Mouse (Mus musculus): ENCODE data around the gene Palm3. TPM values are rescaled to one million over a fixed set of nuclear protein-coding genes. Genes with fewer than 3 reads are reported as not detected.

The Palm3 gene
- polyA plus RNA-seq, 1 experiment from 2014 or later, result 3.4 TPM

- Histone ChIP-seq H3K36me3 (no peaks in the 10 kb centered on the region), H3K27me3 (no peaks in the 10 kb centered on the region), H3K4me1 (replicated peaks) (no peaks in the 10 kb centered on the region), H3K9ac (replicated peaks) (no peak overlapping the region), H3K27ac (no peak overlapping the region), H3K4me2 (replicated peaks) (no peak overlapping the region), H3K4me3 (replicated peaks) (no peak overlapping the region), H3K9me3 (no peaks in the 10 kb centered on the region)
- WGBS, result 88% methylated on average over 2 of the region's 2 CpGs
- ATAC-seq, result no peak
These were observed 39.0 kb downstream of the Palm3 start for GRCm38 (mm10) chr8:84060245-84060644.

- Histone ChIP-seq H3K36me3 (no peaks in the 10 kb centered on the region), H3K27me3 (no peaks in the 10 kb centered on the region), H3K9me3 (no peaks in the 10 kb centered on the region), H3K4me2 (replicated peaks) (no peak overlapping the region), H3K27ac (no peak overlapping the region), H3K4me3 (replicated peaks) (no peak overlapping the region), H3K9ac (replicated peaks) (no peak overlapping the region), H3K4me1 (replicated peaks) (peaks cover 24% of the 10 kb centered on the region)
- WGBS, result 76% methylated on average over 8 of the region's 8 CpGs
- ATAC-seq, result no peak
These were observed 42.8 kb downstream of the Palm3 start for GRCm38 (mm10) chr8:84063861-84064610.

GRCm38 (mm10) chr8:84065037-84065436 is 43.8 kb downstream of the Palm3 start, which contains the start of gene Gm10643:
Gene Gm10643, minus strand, starts transcription at chr8:84065137.
- Histone ChIP-seq H3K4me1 (replicated peaks) (peaks cover 34% of the 10 kb centered on the region), H3K9ac (replicated peaks) (peak within 1 kb of the TSS; percentile 75), H3K9me3 (no peaks in the 10 kb centered on the region), H3K4me2 (replicated peaks) (peak within 1 kb of the TSS; percentile 84), H3K27me3 (no peaks in the 10 kb centered on the region), H3K4me3 (replicated peaks) (peak within 1 kb of the TSS; percentile 85), H3K36me3 (no peaks in the 10 kb centered on the region), H3K27ac (peak within 1 kb of the TSS; percentile 83)
- WGBS, result 97% methylated on average over 1 of the region's 1 CpGs
- ATAC-seq, result no peak

- peak overlapping the region; percentile 85 for H3K4me3 ChIP-seq (replicated peaks)
- H3K36me3 ChIP-seq, result no peaks in the 10 kb centered on the region
- peak overlapping the region; percentile 75 for H3K9ac ChIP-seq (replicated peaks)
- H3K4me1 ChIP-seq (replicated peaks), result peaks cover 38% of the 10 kb centered on the region
- ATAC-seq, result no peak
- WGBS, result 32% methylated on average over 5 of the region's 5 CpGs
- H3K4me2 ChIP-seq (replicated peaks), result peak overlapping the region; percentile 84
- H3K9me3 ChIP-seq, result no peaks in the 10 kb centered on the region
- peak overlapping the region; percentile 83 for H3K27ac ChIP-seq
- H3K27me3 ChIP-seq, result no peaks in the 10 kb centered on the region
These were observed 44.3 kb downstream of the Palm3 start for GRCm38 (mm10) chr8:84065457-84066072.

- Histone ChIP-seq H3K9ac (replicated peaks) (peak within 1 kb of the TSS; percentile 84), H3K9me3 (no peaks in the 10 kb centered on the region), H3K27me3 (no peaks in the 10 kb centered on the region), H3K27ac (peak within 1 kb of the TSS; percentile 96), H3K4me2 (replicated peaks) (peak within 1 kb of the TSS; percentile 84), H3K36me3 (no peaks in the 10 kb centered on the region), H3K4me1 (replicated peaks) (peaks cover 38% of the 10 kb centered on the region), H3K4me3 (replicated peaks) (peak within 1 kb of the TSS; percentile 85)
- under 1% methylated on average over 51 of the region's 51 CpGs for WGBS
- peak; percentile 98 for ATAC-seq
These were observed 45.1 kb downstream of the Palm3 start, which contains the start of gene Rfx1 for GRCm38 (mm10) chr8:84066291-84066930. Gene Rfx1, plus strand, starts transcription at chr8:84066834.

- Histone ChIP-seq H3K27me3 (no peaks in the 10 kb centered on the region), H3K36me3 (no peaks in the 10 kb centered on the region), H3K4me1 (replicated peaks) (peaks cover 42% of the 10 kb centered on the region), H3K27ac (peak overlapping the region; percentile 96), H3K9ac (replicated peaks) (peak overlapping the region; percentile 84), H3K9me3 (no peaks in the 10 kb centered on the region), H3K4me3 (replicated peaks) (peak overlapping the region; percentile 85), H3K4me2 (replicated peaks) (peak overlapping the region; percentile 49)
- ATAC-seq, result peak; percentile 69
- 1% methylated on average over 56 of the region's 58 CpGs for WGBS
These were observed 45.8 kb downstream of the Palm3 start for GRCm38 (mm10) chr8:84067047-84067573.

- H3K4me1 ChIP-seq (replicated peaks), result peaks cover 50% of the 10 kb centered on the region
- ATAC-seq, result no peak
- H3K9ac ChIP-seq (replicated peaks), result 0 out of 2 replicates have a peak overlapping the region, but pooled peaks have one; percentile 84
- peak overlapping the region; percentile 85 for H3K4me3 ChIP-seq (replicated peaks)
- H3K27ac ChIP-seq, result no peak overlapping the region
- no peaks in the 10 kb centered on the region for H3K27me3 ChIP-seq
- H3K4me2 ChIP-seq (replicated peaks), result peak overlapping the region; percentile 49
- 91% methylated on average over 7 of the region's 7 CpGs for WGBS
- no peaks in the 10 kb centered on the region for H3K36me3 ChIP-seq
- no peaks in the 10 kb centered on the region for H3K9me3 ChIP-seq
These were observed 46.6 kb downstream of the Palm3 start for GRCm38 (mm10) chr8:84067911-84068310.

- Histone ChIP-seq H3K27ac (no peak overlapping the region), H3K27me3 (no peaks in the 10 kb centered on the region), H3K4me2 (replicated peaks) (peak overlapping the region; percentile 49), H3K36me3 (no peaks in the 10 kb centered on the region), H3K4me3 (replicated peaks) (no peak overlapping the region), H3K9me3 (no peaks in the 10 kb centered on the region), H3K9ac (replicated peaks) (0 out of 2 replicates have a peak overlapping the region, but pooled peaks have one; percentile 7), H3K4me1 (replicated peaks) (peaks cover 56% of the 10 kb centered on the region)
- 84% methylated on average over 12 of the region's 12 CpGs for WGBS
- no peak for ATAC-seq
These were observed 47.2 kb downstream of the Palm3 start for GRCm38 (mm10) chr8:84068316-84069035.

- Histone ChIP-seq H3K9ac (replicated peaks) (0 out of 2 replicates have a peak overlapping the region, but pooled peaks have one; percentile 7), H3K4me1 (replicated peaks) (peaks cover 63% of the 10 kb centered on the region), H3K4me2 (replicated peaks) (no peak overlapping the region), H3K9me3 (no peaks in the 10 kb centered on the region), H3K4me3 (replicated peaks) (no peak overlapping the region), H3K36me3 (no peaks in the 10 kb centered on the region), H3K27me3 (no peaks in the 10 kb centered on the region), H3K27ac (0 out of 2 replicates have a peak overlapping the region, but pooled peaks have one; percentile 10)
- 57% methylated on average over 1 of the region's 1 CpGs for WGBS
- no peak for ATAC-seq
These were observed 47.9 kb downstream of the Palm3 start for GRCm38 (mm10) chr8:84069169-84069568.

GRCm38 (mm10) chr8:84069750-84070149 is 48.5 kb downstream of the Palm3 start:
- H3K27ac ChIP-seq, result no peak overlapping the region
- no peak for ATAC-seq

GRCm38 (mm10) chr8:84070241-84070640 is 49.0 kb downstream of the Palm3 start:
- Histone ChIP-seq H3K4me1 (replicated peaks) (peaks cover 70% of the 10 kb centered on the region), H3K9ac (replicated peaks) (no peak overlapping the region), H3K36me3 (peaks cover 9% of the 10 kb centered on the region), H3K9me3 (no peaks in the 10 kb centered on the region), H3K4me2 (replicated peaks) (no peak overlapping the region), H3K4me3 (replicated peaks) (no peak overlapping the region), H3K27ac (no peak overlapping the region), H3K27me3 (no peaks in the 10 kb centered on the region)
- WGBS, result 88% methylated on average over 5 of the region's 5 CpGs
- ATAC-seq, result no peak

More at GRCm38 (mm10) chr8:84069750-84070149, 48.5 kb downstream of the Palm3 start:
- peaks cover 69% of the 10 kb centered on the region for H3K4me1 ChIP-seq (replicated peaks)
- H3K36me3 ChIP-seq, result peaks cover 4% of the 10 kb centered on the region; the same call in 1 of the 2 replicates
- no peak overlapping the region for H3K4me2 ChIP-seq (replicated peaks)
- no peak overlapping the region for H3K4me3 ChIP-seq (replicated peaks)
- H3K27me3 ChIP-seq, result no peaks in the 10 kb centered on the region
- no peaks in the 10 kb centered on the region for H3K9me3 ChIP-seq
- WGBS, result 64% methylated on average over 2 of the region's 2 CpGs
- 0 out of 2 replicates have a peak overlapping the region, but pooled peaks have one; percentile 32 for H3K9ac ChIP-seq (replicated peaks)

Data from midbrain, embryonic 13.5 days (tissue).